Mouse (Mus musculus) yolk sac, embryonic 10.5 days (tissue): ENCODE results near the gene Adam15.
A peak's percentile ranks its signal among the peaks of the same experiment; 100 is the strongest.

ENCODE experiments used
- DNase-seq: peaks from one replicate; pipeline ENCODE4 v3.0.0-alpha.2; 2017; ENCODE audit warnings: low spot score

Gene Adam15

DNA sequence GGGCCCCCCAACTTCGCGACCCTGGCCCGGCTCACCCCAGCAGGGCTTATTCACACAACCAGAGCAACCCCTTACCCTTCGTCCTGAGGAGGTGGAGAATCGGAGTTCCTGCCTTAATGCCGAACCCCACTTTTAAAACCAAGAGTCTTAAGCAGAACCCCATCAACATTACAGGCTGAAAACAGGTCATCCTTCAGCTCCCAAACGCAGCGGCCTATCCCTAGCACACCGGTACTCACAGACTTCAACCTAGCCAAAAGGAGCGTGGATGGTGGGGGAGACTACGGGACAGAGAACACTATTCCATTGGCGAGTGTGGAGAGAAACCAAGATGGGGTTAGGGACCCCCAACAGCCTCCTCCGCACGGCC is 27.7 kb downstream of the Adam15 start:
- DNase-seq = no peak

GRCm38 (mm10) chr3:89321183-89322130 is 28.3 kb downstream of the Adam15 start:
- DNase-seq = no peak

- DNase-seq = peak; percentile 71
Measured at GRCm38 (mm10) chr3:89320581-89321182, 29.1 kb downstream of the Adam15 start.

- no peak for DNase-seq
Measured at GRCm38 (mm10) chr3:89319591-89320350, 30.0 kb downstream of the Adam15 start.

DNA sequence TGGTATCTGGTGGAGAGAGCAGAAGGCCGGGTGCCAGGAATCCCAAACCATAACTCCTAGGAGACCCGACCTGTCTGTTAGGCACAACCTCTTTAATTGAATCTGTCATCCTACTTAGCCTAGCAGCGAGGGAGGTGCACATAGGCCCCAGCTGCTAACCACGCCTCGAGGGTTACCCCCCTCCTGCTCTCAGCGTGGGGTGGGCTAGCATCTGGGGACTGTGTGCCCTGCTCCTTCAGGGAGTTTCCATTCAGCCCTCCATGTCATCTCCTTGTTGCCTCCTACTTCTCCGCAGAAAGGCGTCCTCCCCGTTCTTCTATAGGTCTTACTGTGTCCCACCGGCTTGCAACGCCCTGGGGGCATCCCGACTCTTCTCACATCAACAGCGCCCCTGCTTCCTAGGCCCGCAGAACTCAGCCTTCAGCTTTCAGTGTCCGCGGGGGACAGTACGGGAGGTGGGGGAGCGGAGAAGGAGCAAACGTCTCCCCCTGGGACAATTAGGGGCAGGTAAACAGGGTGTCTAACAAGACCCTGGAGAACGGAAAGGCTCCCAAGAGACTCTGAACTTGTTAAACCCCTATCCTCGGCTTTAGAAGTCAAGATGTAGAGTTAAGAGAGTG is 30.7 kb downstream of the Adam15 start:
- DNase-seq = no peak

GRCm38 (mm10) chr3:89318316-89318715 is 31.5 kb downstream of the Adam15 start:
- DNase-seq = no peak

GRCm38 (mm10) chr3:89317246-89317645 is 32.5 kb downstream of the Adam15 start:
- no peak for DNase-seq

- DNase-seq = peak; percentile 80
Measured at GRCm38 (mm10) chr3:89316833-89317232, 33.0 kb downstream of the Adam15 start.

DNA sequence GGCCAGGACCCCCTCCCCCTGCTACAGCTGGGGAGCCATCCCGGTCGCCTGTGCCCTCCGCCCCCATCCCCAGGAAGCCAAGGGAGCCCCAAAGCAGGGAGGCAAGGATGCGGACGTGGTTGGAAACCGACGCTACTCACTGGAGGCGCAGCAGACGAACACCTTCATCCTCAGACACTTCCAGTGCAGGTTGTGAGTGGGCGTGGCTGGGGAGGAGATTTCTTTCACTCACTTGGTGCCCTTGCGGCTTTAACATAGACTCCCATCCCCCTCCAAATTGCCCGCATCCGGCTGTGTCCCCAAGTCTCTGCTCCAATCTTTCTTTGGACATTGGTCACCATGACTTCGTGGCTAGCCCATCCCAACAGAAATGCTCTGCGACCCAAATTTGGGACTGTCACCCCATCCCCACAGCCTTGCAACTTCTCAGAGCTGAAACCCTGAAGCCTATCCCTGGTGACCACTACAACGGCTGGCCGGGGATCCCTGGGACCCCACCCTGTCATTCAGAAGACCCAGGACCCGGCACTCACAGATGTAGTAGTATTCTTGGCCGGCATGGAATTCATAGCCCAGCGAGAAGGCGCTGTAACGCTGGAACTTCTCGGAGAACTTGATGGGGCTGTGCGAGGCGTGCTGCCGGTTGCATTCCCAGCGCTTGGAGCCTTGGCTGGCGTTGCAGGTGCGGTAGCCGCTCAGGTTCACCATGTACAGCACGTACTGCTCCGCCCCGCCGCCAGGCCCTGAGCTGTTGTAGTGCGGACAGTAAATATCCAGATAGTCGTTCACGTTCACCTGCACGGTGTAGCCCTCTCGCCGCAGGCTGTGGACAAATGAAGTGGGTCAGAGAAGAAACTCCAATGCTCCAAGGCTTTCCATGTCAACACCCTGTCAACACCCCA is 33.6 kb downstream of the Adam15 start:
- DNase-seq = no peak

GRCm38 (mm10) chr3:89315195-89315929 is 34.4 kb downstream of the Adam15 start:
- peak; percentile 74 for DNase-seq

- DNase-seq = no peak
Measured at GRCm38 (mm10) chr3:89314791-89315190, 35.0 kb downstream of the Adam15 start.

- no peak for DNase-seq
Measured at GRCm38 (mm10) chr3:89314340-89314739, 35.5 kb downstream of the Adam15 start.

- no peak for DNase-seq
Measured at GRCm38 (mm10) chr3:89308089-89308488, 41.7 kb downstream of the Adam15 start.

DNA sequence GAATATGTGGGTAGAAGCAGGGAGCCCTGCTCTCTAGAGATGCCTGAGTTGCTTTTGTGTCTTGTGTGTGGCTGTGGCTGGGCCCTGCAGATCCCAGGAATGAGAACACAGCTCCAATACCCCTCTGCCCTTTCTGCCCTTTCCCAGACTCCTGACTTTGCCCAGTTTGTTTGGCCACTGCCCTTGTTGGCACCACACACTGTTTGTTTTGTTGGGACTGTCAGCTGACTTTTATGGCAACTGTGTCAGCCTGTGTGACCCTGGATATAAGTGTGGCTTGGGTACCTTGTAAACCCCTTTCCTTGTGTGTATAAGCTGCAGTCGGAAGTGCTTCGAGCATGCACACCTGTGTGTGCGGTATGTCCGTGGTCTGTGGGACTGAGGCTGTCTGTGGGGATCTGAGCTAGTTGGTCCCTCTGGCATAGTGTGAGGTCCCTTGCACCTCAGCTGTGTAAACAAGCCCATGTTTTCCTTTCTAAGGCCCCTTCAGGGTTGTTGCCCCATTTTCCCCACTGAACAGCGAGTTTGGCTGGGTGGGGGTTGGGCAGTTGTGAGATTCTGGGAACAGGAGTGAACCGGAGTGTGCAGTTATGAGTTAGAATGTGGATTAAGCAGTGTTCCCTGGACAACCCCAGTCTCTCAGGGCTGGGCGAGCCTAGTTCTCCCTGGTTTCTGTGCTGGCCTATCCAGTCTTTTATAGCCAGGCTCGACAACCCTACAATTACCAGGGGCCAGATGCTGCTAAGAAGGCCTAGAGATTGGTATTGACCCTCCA is 44.1 kb downstream of the Adam15 start:
- no peak for DNase-seq

DNA sequence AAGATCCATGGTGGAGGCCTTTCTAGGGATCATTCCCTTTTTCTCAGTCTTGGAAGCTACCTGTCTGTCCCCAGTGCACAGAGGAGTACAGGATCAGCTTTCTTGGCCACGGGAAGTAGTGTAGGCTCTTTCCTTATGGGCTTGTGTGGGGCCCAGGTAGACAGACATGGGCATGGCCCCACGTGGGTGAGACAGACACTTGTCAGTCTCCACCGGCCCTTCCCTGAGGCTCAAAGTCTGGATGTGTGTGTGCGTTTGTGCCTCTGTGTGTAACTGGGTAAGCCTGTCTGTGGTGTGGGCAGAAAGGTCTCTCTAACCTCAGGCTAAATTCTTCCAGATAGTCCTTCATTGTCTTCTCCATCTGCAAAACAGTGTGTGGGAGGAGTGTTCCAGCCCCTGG is 44.7 kb downstream of the Adam15 start:
- DNase-seq = no peak

GRCm38 (mm10) chr3:89304440-89304839 is 45.4 kb downstream of the Adam15 start:
- DNase-seq = no peak

DNA sequence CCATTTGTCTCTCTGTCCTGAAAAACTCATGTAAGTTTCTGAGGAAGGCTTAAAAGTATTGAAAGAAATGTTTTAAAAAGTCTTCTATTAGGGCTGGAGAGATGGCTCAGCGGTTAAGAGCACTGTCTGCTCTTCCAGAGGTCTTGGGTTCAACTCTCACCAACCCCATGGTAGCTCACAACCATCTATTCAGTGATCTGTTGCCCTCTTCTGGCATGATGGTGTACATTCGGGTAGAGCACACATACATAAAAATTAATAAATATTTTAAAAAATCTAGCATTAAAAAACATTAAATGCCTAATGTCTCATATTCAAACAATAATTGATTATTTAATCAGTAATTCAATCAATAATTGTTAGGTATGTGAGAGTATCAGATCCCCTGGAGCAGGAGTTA is 49.3 kb downstream of the Adam15 start:
- DNase-seq = no peak

DNA sequence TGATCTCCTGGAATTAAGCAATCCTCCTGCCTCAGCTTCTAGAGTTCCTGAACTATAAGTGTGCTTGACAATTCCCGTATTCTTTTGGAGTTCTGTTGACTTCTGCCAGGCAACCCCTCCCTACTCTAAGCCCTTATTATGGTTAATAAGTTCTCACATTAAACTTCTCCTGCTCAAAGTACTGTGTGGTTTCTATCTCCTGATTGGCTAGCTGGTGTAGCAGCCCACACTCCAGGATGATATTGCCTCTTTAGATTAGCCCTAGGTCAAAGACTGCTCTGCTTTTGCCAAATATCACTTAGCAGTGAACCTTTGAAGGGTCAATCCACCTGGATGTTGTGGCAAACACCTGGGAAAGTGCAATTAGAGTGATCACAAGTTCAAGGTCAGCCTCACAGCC is 49.7 kb downstream of the Adam15 start:
- no peak for DNase-seq

- DNase-seq = no peak
Measured at GRCm38 (mm10) chr3:89299499-89299898, 50.3 kb downstream of the Adam15 start.

- DNase-seq = no peak
Measured at GRCm38 (mm10) chr3:89298908-89299307, 50.9 kb downstream of the Adam15 start.
